Mouse (Mus musculus) layer of hippocampus, postnatal 36 days (tissue): ENCODE data around the gene Defb30. TPM values are rescaled to one million over a fixed set of nuclear protein-coding genes. Genes with fewer than 3 reads are reported as not detected.
A peak's percentile ranks its signal among the peaks of the same experiment; 100 is the strongest.

ENCODE experiments used
- DNase-seq, 2 experiments: peaks; one replicate each; pipeline ENCODE4 v3.0.0; 2022
- total RNA-seq, 2 experiments: library from RNA; stranded (reverse); gene quantifications; 2 replicates each; pipeline ENCODE4 v1.2.3; 2021

The Defb30 gene
- total RNA-seq = not detected

- DNase-seq = no peak
Measured at GRCm38 (mm10) chr14:63049910-63050370, at the start of gene Defb30. Defb30 (minus strand) TSS chr14:63049960.

GRCm38 (mm10) chr14:63067708-63068107 is 17.9 kb upstream of the Defb30 start:
- DNase-seq = no peak

- peak; percentile 46 to 50 for DNase-seq
Measured at GRCm38 (mm10) chr14:63066630-63067310, 17.0 kb upstream of the Defb30 start.

GRCm38 (mm10) chr14:63065391-63065790 is 15.6 kb upstream of the Defb30 start:
- no peak for DNase-seq

- DNase-seq = no peak
Measured at GRCm38 (mm10) chr14:63062184-63062583, 12.4 kb upstream of the Defb30 start.

GRCm38 (mm10) chr14:63060361-63060760 is 10.6 kb upstream of the Defb30 start:
- no peak for DNase-seq

GRCm38 (mm10) chr14:63054729-63055128 is 5.0 kb upstream of the Defb30 start:
- peak; percentile 30 to 40 for DNase-seq

- peak; percentile 11 to 23 for DNase-seq
Measured at GRCm38 (mm10) chr14:63050769-63051168, 1.0 kb upstream of the Defb30 start.

- DNase-seq = no peak
Measured at GRCm38 (mm10) chr14:63046691-63047090, 3.1 kb downstream of the Defb30 start, which contains the start of gene Defb42. Defb42 (plus strand) TSS chr14:63046991.

GRCm38 (mm10) chr14:63020524-63021156 is 29.1 kb downstream of the Defb30 start:
- DNase-seq = no peak

- no peak for DNase-seq
Measured at GRCm38 (mm10) chr14:63014667-63015066, 35.1 kb downstream of the Defb30 start.

- no peak for DNase-seq
Measured at GRCm38 (mm10) chr14:63013082-63013481, 36.7 kb downstream of the Defb30 start.

GRCm38 (mm10) chr14:63011471-63011870 is 38.3 kb downstream of the Defb30 start, which contains the start of gene Defb43:
Defb43 (plus strand) TSS chr14:63011771.
- DNase-seq = no peak

- DNase-seq = no peak
Measured at GRCm38 (mm10) chr14:63002588-63002987, 47.2 kb downstream of the Defb30 start.

GRCm38 (mm10) chr14:62998977-62999376 is 50.8 kb downstream of the Defb30 start:
- DNase-seq = no peak

- DNase-seq = no peak
Measured at GRCm38 (mm10) chr14:62997777-62998176, 52.0 kb downstream of the Defb30 start, which contains the start of gene Defb47. Defb47 (plus strand) TSS chr14:62998077.

GRCm38 (mm10) chr14:62991849-62992510 is 57.8 kb downstream of the Defb30 start:
- DNase-seq = no peak

GRCm38 (mm10) chr14:62991271-62991670 is 58.5 kb downstream of the Defb30 start:
- DNase-seq = no peak

GRCm38 (mm10) chr14:62984410-62984809 is 65.3 kb downstream of the Defb30 start, which contains the start of gene Defb48:
Defb48 (minus strand) TSS chr14:62984510.
- no peak for DNase-seq
